Mouse (Mus musculus): ENCODE measurements around the gene Eapp. TPM values are rescaled to one million over a fixed set of nuclear protein-coding genes. Genes with fewer than 3 reads are reported as not detected.

The Eapp gene
- total RNA-seq, 4 experiments from 2014 or later, result 29.9 to 39.0 (median 33.6) TPM

GRCm38 (mm10) chr12:54632141-54632540, 63.6 kb downstream of the Eapp start:
- no peak for DNase-seq

- no peak for DNase-seq
These were observed 73.8 kb downstream of the Eapp start for GRCm38 (mm10) chr12:54621942-54622341.

Small RNA genes lying within 50 kb of the gene (microRNA-seq; reads per million reads assigned to microRNA genes)
- gene Mir1892, result 0 reads per million in 2 experiments

Other genes with a start within 250 kb of the Eapp start
- 100 to 1,000 TPM in 2 of 4 experiments, 10 to 100 TPM in 2; 75.7 to 119 (median 102) TPM for gene Sptssa, start 39.3 kb downstream of the Eapp start, total RNA-seq (2022)
- gene Snx6, start 99.8 kb upstream of the Eapp start, total RNA-seq (2022), result 10 to 100 TPM; 59.4 to 81.4 (median 72.3) TPM
- 100 to 1,000 TPM; 123 to 143 (median 139) TPM for gene Cfl2, start 167.0 kb upstream of the Eapp start, total RNA-seq (2022)